Comparison of ENCODE assay signal across 21 mouse cellular contexts in the genomic region with DNA sequence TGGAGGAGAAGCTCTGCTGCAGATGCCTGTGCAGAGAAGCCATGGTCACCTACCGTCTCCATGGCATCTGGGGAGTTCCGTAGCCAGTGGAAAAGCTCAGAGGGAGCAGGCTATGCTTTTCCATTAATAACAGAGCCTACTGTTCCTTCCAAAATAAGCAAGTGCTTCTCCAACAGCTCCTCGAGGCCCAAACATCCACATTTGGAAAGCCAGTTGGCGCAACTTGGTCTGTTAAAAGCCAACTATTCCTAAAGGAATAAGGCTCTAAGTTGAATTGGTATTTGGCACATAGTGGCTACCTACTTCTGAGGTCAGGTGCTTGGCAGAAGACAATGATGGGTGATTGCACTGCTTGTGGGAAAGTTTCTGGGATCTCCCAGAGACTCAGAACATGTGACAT.
DNase-seq lines count a peak whose midpoint lies in the region.
"Had no signal": no experiment of that assay in that cellular context is flagged by ENCODE, and none has a peak within 500 bp of the region (broad histone marks: within the 10 kb centered on the region; RNA-seq: fewer than 3 reads in every experiment).

No protein-coding gene starts in this region.

- H3K9me3 ChIP-seq in heart, embryonic 10.5 days, result no peaks in the 10 kb centered on the region
- H3K9me3 ChIP-seq: forebrain, embryonic 12.5 days; forebrain, embryonic 15.5 days; G1E; heart, embryonic 13.5 days; hindbrain, embryonic 12.5 days; hindbrain, embryonic 15.5 days had no signal

- DNase-seq in adrenal gland, postnatal 14 days, result peak; percentile 4
- DNase-seq in adrenal gland, adult 18-20 months (ENCODE audit: low spot score in 2 of 2), result no peak
- DNase-seq in heart, adult 8-10 months (ENCODE audit: low spot score), result peak; percentile 33
- no peak for DNase-seq in heart, embryonic 10.5 days (ENCODE audit: low spot score)
- DNase-seq in urinary bladder, postnatal 14 days (ENCODE audit: low spot score), result peak; percentile 1
- no peak for DNase-seq in urinary bladder, postnatal 36 days (ENCODE audit: low spot score in 2 of 2)
- DNase-seq in cerebellum, postnatal 36 days, result no peak
- DNase-seq: adrenal gland, adult 8-10 months; B cell, adult 2 months; cerebellum, adult 11 months; cerebellum, adult 2 months; cerebellum, postnatal 10 days; gastrocnemius, postnatal 25 days; kidney, adult 2 months had no signal

- no peak overlapping the region for H3K27ac ChIP-seq in heart, embryonic 10.5 days
- H3K27ac ChIP-seq: forebrain, embryonic 12.5 days; forebrain, embryonic 15.5 days; heart, embryonic 13.5 days; hindbrain, embryonic 12.5 days; hindbrain, embryonic 15.5 days had no signal

- no peak overlapping the region for H3K4me3 ChIP-seq in heart, embryonic 10.5 days
- H3K4me3 ChIP-seq: forebrain, embryonic 12.5 days; forebrain, embryonic 15.5 days; heart, embryonic 13.5 days; hindbrain, embryonic 12.5 days; hindbrain, embryonic 15.5 days had no signal

- 86% methylated on average over 4 of the region's 4 CpGs for WGBS in heart, embryonic 10.5 days

- no peaks in the 10 kb centered on the region for H3K27me3 ChIP-seq in heart, embryonic 10.5 days (ENCODE audit: insufficient read depth, poor library complexity, severe bottlenecking)
- H3K27me3 ChIP-seq: forebrain, embryonic 12.5 days; forebrain, embryonic 15.5 days; heart, embryonic 13.5 days; hindbrain, embryonic 12.5 days; hindbrain, embryonic 15.5 days; Patski had no signal

- peaks cover 48% of the 10 kb centered on the region; the same call in 1 of the 2 replicates for H3K36me3 ChIP-seq in heart, embryonic 10.5 days
- H3K36me3 ChIP-seq: forebrain, embryonic 12.5 days; G1E had no signal

- H3K4me1 ChIP-seq in heart, embryonic 10.5 days, result no peaks in the 10 kb centered on the region
- H3K4me1 ChIP-seq: forebrain, embryonic 12.5 days; heart, embryonic 13.5 days had no signal

Comparison
In these comparisons a context has a peak if more than half of its experiments do, and no peak if none do; other contexts are left out.
1. DNase-seq: peak in adrenal gland, postnatal 14 days (single experiment), heart, adult 8-10 months (single experiment) and urinary bladder, postnatal 14 days (single experiment); none in adrenal gland, adult 18-20 months (0 of 2), heart, embryonic 10.5 days (single experiment), urinary bladder, postnatal 36 days (0 of 2) and cerebellum, postnatal 36 days (0 of 2).